Mouse (Mus musculus): ENCODE measurements around the gene Tns4.

The Tns4 gene

DNA sequence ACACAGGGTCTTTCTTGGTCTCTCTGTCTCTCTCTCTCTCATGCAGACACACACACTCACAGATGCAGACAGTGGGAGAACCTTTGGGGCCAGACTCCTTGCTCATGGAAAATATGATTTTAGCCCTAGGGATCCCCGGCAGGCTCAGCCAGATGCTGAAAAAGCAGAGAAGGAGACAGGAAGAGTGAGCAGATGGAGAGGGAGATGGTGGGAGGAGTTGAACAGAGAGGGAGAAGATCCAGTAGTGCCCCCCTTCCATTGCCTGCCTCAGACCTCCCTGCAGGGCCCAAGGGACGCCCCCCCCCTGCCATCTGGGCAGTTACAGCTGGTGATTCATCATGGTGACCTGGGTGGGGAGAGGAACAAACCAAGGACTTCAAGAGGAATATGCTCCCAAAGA lies 41.5 kb downstream of the Tns4 start:
- in situ Hi-C loops (cut with MseI, MboI) = no loop called here

DNA sequence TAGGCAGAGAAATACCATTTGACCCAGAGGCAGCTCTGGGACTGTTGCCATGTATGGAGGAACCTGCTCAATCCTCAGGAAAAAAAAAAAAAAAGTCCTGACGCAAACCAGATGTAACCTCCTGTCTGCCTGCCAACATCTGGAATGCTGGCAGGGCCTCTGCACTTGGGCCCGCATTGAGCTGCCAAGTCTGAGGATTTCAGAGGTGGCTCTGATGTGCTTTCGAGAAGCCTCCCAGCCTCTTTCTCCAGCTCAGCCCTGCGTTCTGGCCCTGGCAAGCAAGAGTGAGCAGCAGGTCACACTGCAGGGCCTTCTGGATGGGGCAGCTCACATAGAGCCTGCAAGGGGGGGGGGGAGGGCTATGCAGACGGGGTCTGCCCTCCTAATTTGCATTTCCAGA lies 42.0 kb downstream of the Tns4 start:
- in situ Hi-C loops (cut with MseI, MboI) = no loop called here

DNA sequence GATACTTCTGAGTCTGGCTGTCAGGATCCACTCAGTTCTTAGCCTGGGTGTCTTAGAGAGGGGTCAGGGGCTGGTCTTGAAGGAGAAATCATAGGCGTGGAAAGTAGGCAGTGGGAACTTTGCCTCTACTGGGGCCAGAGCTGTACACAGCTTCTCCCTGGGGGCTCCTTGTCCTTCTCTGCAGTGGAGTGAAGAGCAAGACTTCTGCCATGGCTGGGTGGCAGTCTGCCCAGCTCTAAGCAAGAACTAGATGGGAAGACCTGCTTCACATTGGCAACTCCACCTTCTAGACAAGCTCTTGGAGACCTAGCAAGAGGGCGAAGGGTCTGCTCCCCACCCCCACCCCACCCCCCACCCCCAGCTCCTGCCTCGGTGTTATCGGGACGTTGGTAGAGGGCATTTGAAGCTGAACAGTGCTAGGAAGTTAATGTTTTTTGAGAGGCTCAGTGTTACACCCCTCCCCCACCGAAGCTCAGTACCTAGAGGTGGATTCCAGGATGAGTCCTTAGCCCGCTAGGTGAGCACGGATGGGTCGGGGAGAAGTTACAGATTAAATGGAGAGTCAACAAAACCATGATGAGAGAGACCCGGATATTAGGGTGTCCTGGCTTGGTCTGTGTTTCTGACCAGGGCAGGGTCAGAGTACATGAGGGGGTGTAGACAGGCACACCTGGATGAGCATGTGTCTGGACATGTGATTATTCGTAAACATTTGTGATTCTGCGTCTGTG lies 43.8 kb downstream of the Tns4 start:
- in situ Hi-C loops (cut with MseI, MboI) = no loop called here

DNA sequence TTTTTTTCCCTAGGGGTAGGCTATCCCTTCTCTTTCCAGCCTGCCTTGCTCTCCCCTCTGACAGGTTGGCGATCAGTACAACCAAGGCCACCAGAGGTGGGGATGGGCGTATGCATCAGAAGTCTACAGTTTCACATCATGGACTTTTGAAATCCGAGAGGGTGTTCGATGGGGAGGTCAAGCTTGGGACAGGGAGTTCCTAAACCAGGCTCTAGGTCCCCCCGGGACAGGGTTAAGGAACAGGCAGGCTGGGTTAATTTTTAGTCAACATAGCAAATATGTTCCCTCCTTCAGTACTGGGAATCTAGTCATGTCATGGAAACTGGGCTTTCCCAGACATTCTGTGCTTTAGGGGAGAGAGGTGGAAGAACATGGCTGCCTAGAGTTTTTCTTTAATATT lies 44.8 kb downstream of the Tns4 start:
- in situ Hi-C loops (cut with MseI, MboI) = loop anchor here in 1 of 2 experiments (5.0 kb wide), 1 partner anchor 73 kb away; no protein-coding TSS in a partner anchor

DNA sequence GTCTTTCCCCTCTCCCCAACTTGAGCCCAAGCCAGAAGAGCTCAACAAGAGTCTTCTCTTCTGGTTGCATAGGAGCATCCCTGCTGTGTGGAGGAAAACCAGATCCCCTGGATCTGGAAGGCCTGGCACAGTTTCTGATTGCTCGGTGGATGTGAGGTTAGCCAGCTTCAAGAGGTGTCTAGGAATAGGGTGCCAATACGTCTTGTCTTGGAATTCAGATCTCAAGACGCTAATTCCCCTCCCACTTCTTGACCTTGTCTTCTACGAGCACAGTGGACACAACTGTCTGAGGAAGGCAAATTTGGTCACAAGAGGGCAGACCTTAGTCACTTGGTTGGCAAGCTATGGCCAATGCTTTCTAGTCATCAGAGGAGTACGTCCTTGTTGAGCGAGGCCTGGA lies 45.5 kb downstream of the Tns4 start:
- in situ Hi-C loops (cut with MseI, MboI) = loop anchor here in 1 of 2 experiments (5.0 kb wide), 1 partner anchor 74 kb away; no protein-coding TSS in a partner anchor

DNA sequence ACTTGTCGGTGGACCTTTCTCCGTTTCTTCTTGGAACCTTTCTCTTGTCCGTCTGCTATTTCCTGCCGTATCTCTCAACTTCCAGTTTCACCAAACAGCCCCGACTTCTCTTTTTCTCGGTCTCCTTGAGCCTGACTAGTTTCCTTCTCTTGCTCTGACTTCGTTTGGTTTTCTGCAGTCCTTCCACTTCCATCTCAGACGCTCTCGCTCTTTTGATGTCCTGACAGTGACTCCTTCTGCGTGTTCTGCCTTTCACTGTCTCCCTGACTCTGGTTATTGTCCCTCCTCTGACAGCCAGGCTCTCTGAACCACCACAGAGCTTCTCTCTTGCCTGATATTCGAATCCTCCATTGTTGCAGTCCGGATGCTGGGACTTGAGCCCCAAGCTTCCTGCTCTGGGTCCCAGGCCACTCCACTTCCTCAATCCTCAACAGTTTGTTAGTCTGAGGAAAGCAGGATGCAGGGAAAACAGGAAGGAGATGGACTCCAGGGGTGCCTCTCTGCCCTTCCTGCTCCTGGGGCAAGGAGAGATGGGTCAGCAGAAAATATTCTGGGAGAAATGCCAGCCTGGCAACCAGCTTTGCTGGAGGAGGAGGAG lies 46.2 kb downstream of the Tns4 start:
- in situ Hi-C loops (cut with MseI, MboI) = loop anchor here in 1 of 2 experiments (5.0 kb wide), 1 partner anchor 74 kb away; no protein-coding TSS in a partner anchor

DNA sequence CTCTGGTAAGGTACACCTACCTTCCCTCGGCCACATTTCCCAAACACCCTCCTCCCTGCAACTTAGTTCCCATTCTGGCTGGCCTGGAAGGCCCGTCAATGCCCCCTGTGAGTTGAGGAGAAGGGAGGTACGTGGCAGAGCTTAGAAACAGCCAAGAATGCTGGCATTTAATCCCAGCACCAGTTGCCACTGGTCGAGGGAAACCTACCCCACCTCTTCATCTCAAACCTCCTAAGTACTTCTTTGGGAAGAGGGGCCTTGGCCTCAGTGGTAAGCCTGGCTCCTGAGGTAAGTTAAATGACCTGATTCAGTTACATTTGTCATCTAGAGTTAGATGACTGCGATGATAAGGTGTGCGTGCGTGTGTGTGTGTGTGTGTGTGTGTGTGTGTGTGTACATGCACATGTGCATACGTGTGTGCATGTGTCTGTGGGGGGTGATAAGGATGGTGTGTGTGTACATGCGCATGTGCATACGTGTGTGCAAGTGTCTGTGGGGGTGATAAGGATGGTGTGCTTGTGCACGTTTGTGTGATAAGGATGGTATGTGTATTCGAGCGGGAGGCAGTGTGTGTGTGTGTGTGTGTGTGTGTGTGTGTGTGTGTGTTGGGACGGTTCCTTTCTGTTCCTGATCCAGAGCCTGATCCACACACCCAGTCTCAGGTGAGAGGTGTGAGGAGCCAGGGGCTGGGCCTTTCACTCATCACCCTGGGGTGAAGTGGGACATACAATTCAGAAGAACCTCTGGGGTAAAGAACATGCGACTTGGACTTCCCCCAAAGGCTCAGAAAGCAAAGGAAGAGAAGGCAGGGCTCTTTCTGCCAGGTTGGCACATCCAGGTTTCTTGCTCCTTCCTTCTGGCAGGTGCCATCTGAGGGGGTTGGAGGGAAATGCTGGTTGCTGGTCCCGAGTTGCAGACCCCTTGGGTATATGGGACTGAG lies 47.0 kb downstream of the Tns4 start:
- in situ Hi-C loops (cut with MseI, MboI) = loop anchor here in 1 of 2 experiments (5.0 kb wide), 1 partner anchor 75 kb away; no protein-coding TSS in a partner anchor

DNA sequence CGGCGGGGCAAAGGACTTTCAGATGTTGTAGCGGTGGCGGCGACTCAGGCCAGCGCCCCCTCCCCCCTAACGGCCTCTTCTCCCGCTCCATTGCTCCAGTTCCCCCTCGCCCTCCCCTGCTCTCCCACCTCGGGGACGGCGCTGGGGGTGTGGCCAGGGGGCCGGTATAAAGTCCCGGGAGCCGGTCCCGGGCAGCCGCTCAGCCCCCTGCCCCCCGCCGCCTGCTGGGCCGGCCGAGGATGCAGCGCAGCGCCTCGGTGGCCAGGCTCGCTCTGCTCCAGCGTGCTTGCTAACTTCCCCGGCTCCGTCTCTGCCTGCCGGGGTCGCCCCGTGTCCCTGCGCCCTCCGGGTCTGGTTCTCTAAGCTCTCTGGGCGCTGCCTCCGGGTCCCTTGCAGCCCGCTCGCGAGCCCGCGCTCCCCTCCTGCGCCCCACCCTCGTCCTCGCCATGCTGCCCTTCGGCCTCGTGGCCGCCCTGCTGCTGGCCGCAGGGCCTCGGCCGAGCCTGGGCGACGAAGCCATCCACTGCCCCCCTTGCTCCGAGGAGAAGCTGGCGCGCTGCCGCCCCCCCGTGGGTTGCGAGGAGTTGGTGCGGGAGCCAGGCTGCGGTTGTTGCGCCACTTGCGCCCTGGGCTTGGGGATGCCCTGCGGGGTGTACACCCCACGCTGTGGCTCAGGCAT lies 47.9 kb downstream of the Tns4 start, which contains the start of gene Igfbp4:
Igfbp4 (plus strand) TSS at position 194 of the 679 bp plus-strand sequence.
- in situ Hi-C loops (cut with MseI, MboI) = loop anchor here in 1 of 2 experiments (5.0 kb wide), 1 partner anchor 76 kb away; no protein-coding TSS in a partner anchor

DNA sequence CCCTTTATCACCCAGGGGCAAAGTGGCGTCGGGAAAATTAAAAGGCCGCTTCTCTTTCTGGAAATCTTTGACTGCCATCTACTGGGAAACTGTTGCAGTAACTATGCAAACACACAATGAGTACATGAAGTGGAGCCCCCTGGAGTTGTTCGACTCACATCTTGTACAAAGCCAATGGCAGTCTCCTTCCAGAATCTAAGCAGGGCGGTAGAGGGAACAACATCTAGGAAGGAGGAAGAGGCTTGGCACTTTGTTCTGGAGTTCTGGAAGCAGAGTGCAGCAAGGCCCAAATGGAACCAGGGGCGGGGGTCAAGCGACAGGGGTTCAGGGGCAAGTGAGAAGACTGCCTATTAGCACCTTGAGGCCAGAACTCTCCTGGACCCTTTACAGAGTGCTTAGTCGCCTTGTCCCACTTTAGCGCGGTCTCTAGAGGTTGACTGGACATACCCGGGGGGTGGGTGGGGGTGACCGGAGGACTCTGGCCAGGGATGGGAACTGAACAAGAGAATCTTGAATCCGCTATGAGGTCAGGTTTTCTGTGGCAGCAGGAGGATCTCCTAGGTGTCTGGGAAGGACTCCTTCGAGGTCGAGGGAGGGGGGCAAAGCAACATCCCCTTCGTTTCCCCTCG lies 48.6 kb downstream of the Tns4 start:
- in situ Hi-C loops (cut with MseI, MboI) = loop anchor here in 1 of 2 experiments (5.0 kb wide), 1 partner anchor 77 kb away; no protein-coding TSS in a partner anchor

DNA sequence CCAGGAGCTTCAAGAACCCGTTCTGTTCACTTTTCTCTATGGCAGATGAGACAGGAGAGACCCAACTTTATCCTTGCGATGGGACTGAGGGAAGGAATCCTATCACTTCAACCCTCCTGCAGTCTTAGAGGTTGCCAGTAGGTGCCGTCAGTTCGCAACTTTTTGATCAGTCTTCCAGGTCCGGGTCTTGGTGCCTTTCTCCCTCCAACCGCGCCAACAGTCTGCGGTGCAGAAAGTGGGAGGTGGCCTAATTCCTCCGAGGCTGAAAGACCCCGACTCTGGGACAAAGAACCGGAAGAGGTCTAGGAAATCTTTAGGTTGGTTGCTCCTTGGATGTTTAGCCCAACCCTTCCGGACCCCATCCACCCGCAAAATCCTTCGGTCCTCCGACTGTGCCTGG lies 49.3 kb downstream of the Tns4 start:
- in situ Hi-C loops (cut with MseI, MboI) = loop anchor here (5.0 kb wide), 1 partner anchor 78 kb away; no protein-coding TSS in a partner anchor

DNA sequence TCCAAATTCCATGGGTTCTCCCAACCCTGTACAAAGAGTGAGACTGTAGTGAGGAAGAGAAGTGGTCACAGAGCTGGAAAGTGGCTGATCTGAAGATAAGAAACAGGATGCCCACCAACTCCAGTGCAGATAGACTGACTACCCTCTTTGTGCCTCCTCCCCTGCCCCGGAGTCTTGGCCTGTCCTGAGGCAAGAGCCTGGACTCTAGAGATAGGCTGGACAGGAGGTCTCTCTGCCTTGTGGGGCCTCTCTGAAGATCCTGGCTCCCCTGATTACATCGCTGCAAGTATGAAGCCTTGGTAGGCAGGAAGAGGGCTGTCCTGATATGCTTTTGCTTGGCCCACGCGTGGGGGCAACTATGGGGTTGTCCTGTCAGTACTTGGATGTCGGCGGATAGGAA lies 52.9 kb downstream of the Tns4 start:
- in situ Hi-C loops (cut with MseI, MboI) = loop anchor here in 1 of 2 experiments (5.0 kb wide), 1 partner anchor 81 kb away; no protein-coding TSS in a partner anchor

DNA sequence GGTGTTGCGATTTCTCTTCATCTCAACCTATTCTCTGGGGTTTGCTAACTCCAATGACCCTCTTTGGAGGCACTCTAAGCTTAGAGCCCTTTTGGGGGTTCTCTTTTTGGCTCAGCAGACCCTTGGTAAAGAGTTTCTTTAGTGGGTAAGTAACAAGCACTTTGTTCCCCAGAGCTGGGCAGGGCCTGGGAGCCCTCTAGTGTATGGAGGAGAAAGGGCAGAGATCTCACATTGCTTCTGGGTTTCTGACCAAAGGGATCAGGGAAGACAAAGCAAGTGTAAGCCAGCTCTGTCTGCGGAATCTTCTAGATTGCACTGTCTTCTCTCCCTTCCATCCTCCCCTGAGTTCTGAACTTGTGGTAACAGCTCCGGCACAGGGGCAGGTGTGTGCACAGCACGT lies 53.8 kb downstream of the Tns4 start:
- in situ Hi-C loops (cut with MseI, MboI) = loop anchor here in 1 of 2 experiments (5.0 kb wide), 1 partner anchor 82 kb away; no protein-coding TSS in a partner anchor

DNA sequence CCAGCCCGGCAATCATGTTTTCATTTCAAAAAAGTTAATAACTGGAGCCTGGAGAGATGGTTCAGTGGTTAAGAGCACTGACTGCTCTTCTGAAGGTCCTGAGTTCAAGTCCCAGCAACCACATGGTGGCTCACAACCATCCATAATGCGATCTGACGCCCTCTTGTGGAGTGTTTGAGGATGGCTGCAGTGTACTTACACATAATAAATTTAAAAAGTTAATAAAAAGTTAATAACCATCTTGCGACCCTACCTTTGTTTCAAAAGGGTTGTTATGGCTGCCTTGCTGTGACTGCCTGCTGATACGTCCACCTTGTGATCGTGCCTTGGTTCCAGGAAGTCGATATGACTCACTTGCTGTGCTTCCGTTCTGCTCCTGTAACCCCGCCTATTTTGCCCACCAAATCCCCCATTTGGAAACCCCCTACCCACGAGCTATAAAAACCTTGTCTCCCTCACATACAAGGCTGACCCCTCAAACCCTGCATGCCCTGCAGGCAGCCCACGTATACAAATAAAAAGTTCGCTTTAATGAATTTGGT lies 62.1 kb downstream of the Tns4 start:
- in situ Hi-C loops (cut with MseI, MboI) = no loop called here

DNA sequence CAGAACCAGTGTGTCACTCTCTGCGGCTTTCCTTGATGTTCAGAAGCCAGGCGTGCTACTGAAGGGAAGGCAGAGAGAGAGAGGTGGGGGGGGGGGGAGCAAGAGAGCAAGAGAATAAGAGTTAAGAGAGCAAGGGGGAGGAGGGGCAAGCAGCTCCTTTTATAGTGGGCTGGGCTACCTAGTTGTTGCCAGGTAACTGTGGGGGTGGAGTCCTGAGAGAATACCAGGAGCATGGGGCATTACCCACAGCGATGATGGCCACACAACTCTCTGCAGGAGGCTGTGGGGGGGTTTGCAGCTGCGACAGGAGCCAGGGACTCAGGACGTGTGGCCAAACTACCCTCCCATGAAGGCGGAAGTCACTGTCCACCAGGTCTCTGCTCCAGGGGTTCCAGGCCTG lies 63.2 kb downstream of the Tns4 start:
- in situ Hi-C loops (cut with MseI, MboI) = no loop called here

DNA sequence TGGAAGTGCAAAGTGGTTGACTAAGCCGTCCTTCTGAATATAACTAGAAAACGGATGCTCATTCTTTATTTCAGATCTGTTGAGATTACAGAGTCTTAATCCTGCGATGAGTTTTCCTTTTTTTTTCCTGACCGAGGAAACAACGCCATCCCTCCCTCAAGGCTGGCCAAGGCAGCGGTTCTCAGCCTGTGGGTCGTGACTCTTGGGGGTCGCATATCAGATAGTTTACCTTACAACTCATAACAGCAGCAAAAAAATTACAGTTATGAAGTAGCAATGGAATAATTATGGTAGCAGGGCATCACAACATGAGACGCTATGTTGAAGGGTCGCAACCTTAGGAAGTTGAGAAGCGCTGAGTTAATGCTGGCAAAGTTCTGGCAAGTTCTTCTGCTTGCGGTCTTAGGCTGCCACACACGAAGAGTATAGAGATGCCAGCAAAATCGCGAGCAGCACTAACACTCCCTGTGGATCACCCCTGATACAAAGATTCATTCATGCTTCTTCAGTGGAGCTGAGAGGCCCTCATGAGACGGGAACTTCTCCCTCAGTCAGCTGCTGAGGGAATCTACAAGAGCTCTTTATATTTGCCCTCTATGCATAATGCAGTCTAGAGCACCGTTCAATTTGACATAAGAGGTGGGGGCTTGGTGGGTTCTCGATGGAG lies 64.5 kb downstream of the Tns4 start:
- in situ Hi-C loops (cut with MseI, MboI) = no loop called here

DNA sequence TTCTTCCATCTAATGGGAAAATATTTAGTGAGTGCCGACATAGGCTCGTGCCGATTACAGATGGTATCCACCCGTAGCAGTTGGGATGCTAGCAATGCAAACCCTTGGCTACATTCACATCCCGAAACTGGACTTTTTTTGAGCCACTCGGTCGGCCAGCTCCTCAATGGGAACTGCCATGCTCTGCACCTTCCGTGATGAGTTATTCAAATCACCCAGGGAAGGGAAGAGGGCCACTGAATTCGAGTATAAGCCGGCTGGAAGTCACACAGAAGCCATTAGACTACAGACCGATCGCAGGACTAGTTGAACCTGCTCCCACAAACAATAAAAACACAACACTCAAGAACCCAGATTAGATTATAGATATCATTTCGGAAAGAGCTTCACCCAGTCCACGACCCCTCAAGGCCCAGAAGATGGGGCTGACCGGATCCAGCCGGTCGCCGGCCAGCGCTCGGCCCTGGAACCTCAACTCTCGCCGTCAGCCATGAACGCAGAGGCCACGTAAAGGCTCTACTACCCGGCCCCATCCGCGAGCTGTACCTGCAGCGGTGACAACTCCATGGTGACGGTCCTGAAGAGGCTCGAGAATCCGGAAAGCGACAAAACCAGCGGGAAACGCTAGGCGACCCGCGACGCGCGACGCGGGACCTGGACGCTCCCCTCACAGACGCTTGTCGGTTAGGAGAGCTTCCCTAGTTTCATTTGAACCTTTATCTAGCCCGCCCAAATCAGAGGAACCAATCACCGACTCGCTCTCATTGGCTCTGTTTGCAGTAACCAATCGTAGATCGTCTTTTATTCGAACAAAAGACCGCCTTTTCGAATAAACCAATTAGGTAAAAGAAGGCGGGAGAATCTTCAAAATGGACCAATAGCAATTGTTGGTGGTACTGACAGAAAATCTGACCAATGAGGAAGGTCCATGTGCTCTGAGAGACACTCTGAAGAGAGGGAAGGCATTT lies 65.3 kb downstream of the Tns4 start, which contains the start of gene Top2a:
Top2a (minus strand) TSS at position 690 of the 968 bp plus-strand sequence.
- in situ Hi-C loops (cut with MseI, MboI) = no loop called here

DNA sequence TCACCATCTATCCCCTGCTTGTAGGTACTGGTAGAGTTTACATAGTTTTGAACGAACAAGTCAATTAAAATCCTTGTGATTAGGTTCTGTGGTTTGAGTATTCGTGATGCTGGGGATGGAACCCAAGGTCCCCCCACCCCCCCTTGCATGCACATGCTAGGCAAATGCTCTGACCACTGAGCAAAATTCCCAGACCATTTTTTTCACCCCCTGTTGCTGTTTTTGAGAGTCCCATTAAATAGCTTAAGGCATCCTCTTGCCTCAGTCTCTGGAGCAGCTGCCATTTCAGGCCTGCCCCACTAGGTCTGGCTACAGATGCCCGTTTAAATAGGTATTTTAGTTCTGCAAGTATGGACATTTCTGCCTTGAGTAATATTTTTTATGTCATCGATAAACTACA lies 66.0 kb downstream of the Tns4 start:
- in situ Hi-C loops (cut with MseI, MboI) = no loop called here

DNA sequence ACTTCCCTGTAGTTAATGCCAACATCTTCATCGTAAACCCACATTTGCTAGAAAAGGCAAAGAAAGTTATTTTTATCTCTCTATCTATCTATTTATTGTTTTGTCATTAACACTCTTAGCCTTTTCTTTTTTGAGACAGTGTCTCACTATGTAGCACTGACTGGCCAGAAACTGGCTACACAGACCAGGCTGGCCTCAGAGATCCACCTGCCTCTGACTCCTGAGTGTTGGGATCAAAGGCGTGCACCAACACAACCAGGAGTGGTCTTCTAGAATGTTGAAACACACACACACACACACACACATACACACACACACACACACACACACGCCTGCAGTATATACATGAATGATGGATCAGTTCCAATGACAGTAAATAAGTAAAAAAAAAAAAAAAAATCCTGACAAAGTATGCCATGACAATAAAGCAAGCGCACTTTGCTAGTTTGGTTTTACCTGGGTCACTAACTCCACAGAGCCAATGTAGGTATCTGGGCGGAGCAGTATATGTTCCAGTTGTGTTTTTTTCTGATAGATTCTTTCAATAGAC lies 66.6 kb downstream of the Tns4 start:
- in situ Hi-C loops (cut with MseI, MboI) = no loop called here
